10 mouse cellular contexts compared by ENCODE assay signal in genomic region chrX:11893606-11894279, GRCm38 (mm10).
A peak's percentile ranks its signal among the peaks of the same experiment; 100 is the strongest.
DNase-seq lines count a peak whose midpoint lies in the region; ATAC-seq and TF ChIP-seq lines count a peak whose summit lies in the region.
"Had no signal": no experiment of that assay in that cellular context is flagged by ENCODE, and none has a peak within 500 bp of the region (broad histone marks: within the 10 kb centered on the region; RNA-seq: fewer than 3 reads in every experiment).

No protein-coding gene starts in this region.

- ATAC-seq in forebrain, embryonic 13.5 days, result no peak
- ATAC-seq in forebrain, embryonic 12.5 days (ENCODE audit: low FRiP score), result no peak
- ATAC-seq in lung, embryonic 15.5 days (ENCODE audit: borderline replicate concordance, extremely low read depth, low FRiP score, low TSS enrichment), result 0 out of 2 replicates have a peak, but pooled peaks have one; percentile 15
- no peak for ATAC-seq in lung, postnatal 0 days
- peak; percentile 40; the same call in 1 of the 2 replicates for ATAC-seq in G1E (ENCODE audit: extremely low read depth, insufficient number of reproducible peaks, low FRiP score, poor library complexity, severe bottlenecking)
- ATAC-seq: activated CD4-positive, CD25-positive, alpha-beta regulatory T cell, adult 4 months had no signal

- TF ChIP-seq CTCF in lung, postnatal 0 days (IDR thresholded peaks at IDR 0.05), result no peak
- no peak for TF ChIP-seq CTCF in G1E (IDR thresholded peaks at IDR 0.05; ENCODE audit: low read depth, low read length)

- H3K4me3 ChIP-seq in forebrain, embryonic 13.5 days, result no peak overlapping the region
- no peak overlapping the region for H3K4me3 ChIP-seq in forebrain, embryonic 12.5 days (replicated peaks)
- no peak overlapping the region for H3K4me3 ChIP-seq in lung, embryonic 15.5 days
- no peak overlapping the region for H3K4me3 ChIP-seq in lung, postnatal 0 days (ENCODE audit: low read depth, low read length)
- H3K4me3 ChIP-seq in G1E (ENCODE audit: low read depth, low read length), result no peak overlapping the region

- DNase-seq in lung, postnatal 0 days (ENCODE audit: low spot score), result no peak
- DNase-seq in G1E (ENCODE audit: low spot score), result peak; percentile 11
- peak; percentile 21 to 44 for DNase-seq in lung, postnatal 4 days
- no peak for DNase-seq in urinary bladder, postnatal 25 days (ENCODE audit: low spot score)
- DNase-seq in layer of hippocampus, postnatal 14 days (ENCODE audit: low spot score in 2 of 2), result no peak
- DNase-seq: cerebellum, adult 8-10 months had no signal

- 39% methylated on average over 9 of the region's 10 CpGs for WGBS in forebrain, embryonic 13.5 days
- 46% methylated on average over 9 of the region's 10 CpGs for WGBS in forebrain, embryonic 12.5 days
- 22% methylated on average over 10 of the region's 10 CpGs for WGBS in lung, embryonic 15.5 days
- WGBS in lung, postnatal 0 days, result 37% methylated on average over 10 of the region's 10 CpGs

- no peaks in the 10 kb centered on the region for H3K4me1 ChIP-seq in forebrain, embryonic 13.5 days
- peaks cover 12% of the 10 kb centered on the region for H3K4me1 ChIP-seq in forebrain, embryonic 12.5 days
- H3K4me1 ChIP-seq in lung, embryonic 15.5 days, result peaks cover 17% of the 10 kb centered on the region
- H3K4me1 ChIP-seq in lung, postnatal 0 days (ENCODE audit: insufficient read depth, low read depth, low read length), result no peaks in the 10 kb centered on the region
- H3K4me1 ChIP-seq in G1E (ENCODE audit: insufficient read depth, low read depth, low read length), result peaks cover 10% of the 10 kb centered on the region

- no peak overlapping the region for H3K4me2 ChIP-seq in forebrain, embryonic 13.5 days
- H3K4me2 ChIP-seq in forebrain, embryonic 12.5 days, result no peak overlapping the region
- H3K4me2 ChIP-seq in lung, embryonic 15.5 days, result no peak overlapping the region
- H3K4me2 ChIP-seq in lung, postnatal 0 days (replicated peaks; ENCODE audit: low read depth, low read length), result no peak overlapping the region

- H3K9ac ChIP-seq in forebrain, embryonic 13.5 days, result no peak overlapping the region
- no peak overlapping the region for H3K9ac ChIP-seq in forebrain, embryonic 12.5 days
- H3K9ac ChIP-seq in lung, embryonic 15.5 days, result no peak overlapping the region
- no peak overlapping the region for H3K9ac ChIP-seq in lung, postnatal 0 days (replicated peaks; ENCODE audit: low read depth)

- peak overlapping the region; percentile 54; the same call in 1 of the 2 replicates for H3K27ac ChIP-seq in forebrain, embryonic 13.5 days
- no peak overlapping the region for H3K27ac ChIP-seq in forebrain, embryonic 12.5 days
- peak overlapping the region; percentile 9 for H3K27ac ChIP-seq in lung, embryonic 15.5 days
- no peak overlapping the region for H3K27ac ChIP-seq in lung, postnatal 0 days (ENCODE audit: low read length)

- TF ChIP-seq EP300 in lung, postnatal 0 days (IDR thresholded peaks at IDR 0.05), result no peak

- no peaks in the 10 kb centered on the region for H3K9me3 ChIP-seq in forebrain, embryonic 13.5 days (replicated peaks)
- no peaks in the 10 kb centered on the region for H3K9me3 ChIP-seq in forebrain, embryonic 12.5 days
- no peaks in the 10 kb centered on the region for H3K9me3 ChIP-seq in lung, embryonic 15.5 days
- H3K9me3 ChIP-seq in lung, postnatal 0 days (ENCODE audit: low read length), result no peaks in the 10 kb centered on the region
- no peaks in the 10 kb centered on the region for H3K9me3 ChIP-seq in G1E (replicated peaks)

- H3K27me3 ChIP-seq in forebrain, embryonic 13.5 days, result peaks cover 17% of the 10 kb centered on the region
- H3K27me3 ChIP-seq in forebrain, embryonic 12.5 days, result peaks cover 71% of the 10 kb centered on the region
- H3K27me3 ChIP-seq in lung, embryonic 15.5 days, result peaks cover 5% of the 10 kb centered on the region; the same call in 1 of the 2 replicates
- no peaks in the 10 kb centered on the region for H3K27me3 ChIP-seq in lung, postnatal 0 days (replicated peaks; ENCODE audit: insufficient read depth, low read length)
- peaks cover 7% of the 10 kb centered on the region; the same call in 1 of the 2 replicates for H3K27me3 ChIP-seq in G1E (ENCODE audit: insufficient read depth, low read length)

- no peaks in the 10 kb centered on the region for H3K36me3 ChIP-seq in forebrain, embryonic 13.5 days (ENCODE audit: poor library complexity, severe bottlenecking)
- H3K36me3 ChIP-seq in forebrain, embryonic 12.5 days (replicated peaks), result no peaks in the 10 kb centered on the region
- H3K36me3 ChIP-seq in lung, embryonic 15.5 days, result no peaks in the 10 kb centered on the region
- no peaks in the 10 kb centered on the region for H3K36me3 ChIP-seq in lung, postnatal 0 days (ENCODE audit: insufficient read depth, low read length)
- no peaks in the 10 kb centered on the region for H3K36me3 ChIP-seq in G1E (replicated peaks)

Comparison
In these comparisons a context has a peak if more than half of its experiments do, and no peak if none do; other contexts are left out.
1. ATAC-seq: peak in lung, embryonic 15.5 days (single experiment) and G1E (single experiment); none in forebrain, embryonic 13.5 days (single experiment), forebrain, embryonic 12.5 days (single experiment) and lung, postnatal 0 days (single experiment).
2. H3K27ac ChIP-seq: peak in forebrain, embryonic 13.5 days (single experiment) and lung, embryonic 15.5 days (single experiment); none in forebrain, embryonic 12.5 days (single experiment) and lung, postnatal 0 days (single experiment).
3. DNase-seq: peak in G1E (single experiment) and lung, postnatal 4 days (2 of 2); none in lung, postnatal 0 days (single experiment), urinary bladder, postnatal 25 days (single experiment) and layer of hippocampus, postnatal 14 days (0 of 2).